Mouse (Mus musculus) lung, postnatal 14 days (tissue): Measurements from ENCODE around the gene Evi5l.
"Not testable (repeated sequence)": the region's sequence is repeated elsewhere in the genome, so short reads cannot be mapped to it uniquely, and the experiment has no call there.

Source experiments
- DNase-seq: peaks from one replicate; pipeline ENCODE4 v3.0.0; 2021

Evi5l gene

GRCm38 (mm10) chr8:4239193-4239890 is 73.0 kb downstream of the Evi5l start:
- no peak for DNase-seq

GRCm38 (mm10) chr8:4245061-4245460 is 78.7 kb downstream of the Evi5l start:
- no peak for DNase-seq

GRCm38 (mm10) chr8:4245737-4246136 is 79.4 kb downstream of the Evi5l start:
- no peak for DNase-seq

- no peak for DNase-seq
Measured at GRCm38 (mm10) chr8:4247241-4247640, 80.9 kb downstream of the Evi5l start.

- no peak for DNase-seq
Measured at GRCm38 (mm10) chr8:4247951-4248540, 81.7 kb downstream of the Evi5l start, which contains the start of gene Tgfbr3l. TSS of gene Tgfbr3l (plus strand) at chr8:4248214.

- no peak for DNase-seq
Measured at GRCm38 (mm10) chr8:4249213-4249612, 82.8 kb downstream of the Evi5l start.

GRCm38 (mm10) chr8:4250306-4250970 is 84.1 kb downstream of the Evi5l start:
- peak; percentile 89 for DNase-seq

GRCm38 (mm10) chr8:4252116-4252760 is 85.9 kb downstream of the Evi5l start:
- DNase-seq, result no peak

- DNase-seq, result peak; percentile 97
Measured at GRCm38 (mm10) chr8:4252934-4253841, 86.8 kb downstream of the Evi5l start, which contains the start of gene Snapc2. TSS of gene Snapc2 (plus strand) at chr8:4253080.

GRCm38 (mm10) chr8:4254001-4254400 is 87.6 kb downstream of the Evi5l start:
- peak; percentile 33 for DNase-seq

GRCm38 (mm10) chr8:4255471-4255870 is 89.1 kb downstream of the Evi5l start:
- DNase-seq, result not testable (repeated sequence)

GRCm38 (mm10) chr8:4256911-4257310 is 90.5 kb downstream of the Evi5l start:
- no peak for DNase-seq

GRCm38 (mm10) chr8:4257350-4257749 is 91.0 kb downstream of the Evi5l start:
- DNase-seq, result no peak

GRCm38 (mm10) chr8:4258233-4258632 is 91.9 kb downstream of the Evi5l start:
- peak; percentile 83 for DNase-seq

GRCm38 (mm10) chr8:4258678-4259077 is 92.3 kb downstream of the Evi5l start:
- no peak for DNase-seq

- peak; percentile 98 for DNase-seq
Measured at GRCm38 (mm10) chr8:4259125-4259804, 92.9 kb downstream of the Evi5l start, which contains the start of gene Ctxn1. TSS of gene Ctxn1 (minus strand) at chr8:4259274.

GRCm38 (mm10) chr8:4259805-4260170 is 93.4 kb downstream of the Evi5l start:
- DNase-seq, result no peak
